Mouse (Mus musculus) liver, adult 2 months (tissue): ENCODE data around the gene Stat4.

Experiments
- CTCF ChIP-seq: fragments of 200-500 bp; IDR thresholded peaks from 2 replicates; pipeline ENCODE4 v1.5.1; 2011; ENCODE audit warnings: low read depth, low read length, control low read depth
- POLR2A ChIP-seq: fragments of 200-500 bp; IDR thresholded peaks from 2 replicates; pipeline ENCODE4 v1.6.1; 2011; ENCODE audit warnings: low read length, control low read depth; ENCODE audit not compliant: insufficient read depth; ENCODE audit errors: extremely low read depth

GRCm38 (mm10) chr1:51968994-51969393, 18.0 kb upstream of the Stat4 start:
- TF ChIP-seq CTCF = no peak
- TF ChIP-seq POLR2A = no peak
